Mouse (Mus musculus) C2C12 (cell line): ENCODE measurements around the gene Arhgef16. TPM values are rescaled to one million over a fixed set of nuclear protein-coding genes. Genes with fewer than 3 reads are reported as not detected.

Experiments used
- H3K27me3 ChIP-seq: one replicate; pipeline ENCODE4 v1.6.1; 2011; ENCODE audit not compliant: control insufficient read depth, insufficient read depth, insufficient read length
- H3K36me3 ChIP-seq: one replicate; pipeline ENCODE4 v1.6.1; 2011; ENCODE audit not compliant: control insufficient read depth, insufficient read depth
- H3K4me3 ChIP-seq: one replicate; pipeline ENCODE4 v1.5.1; 2011; ENCODE audit warnings: mild to moderate bottlenecking, control low read depth; ENCODE audit not compliant: poor library complexity, insufficient read depth, severe bottlenecking
- H3K79me2 ChIP-seq: one replicate; pipeline ENCODE4 v1.6.1; 2011; ENCODE audit not compliant: control insufficient read depth, insufficient read depth
- H3K79me3 ChIP-seq: one replicate; pipeline ENCODE4 v1.6.1; 2011; ENCODE audit warnings: low read depth, control low read depth
- H3ac ChIP-seq: one replicate; pipeline ENCODE3; 2011; ENCODE audit warnings: low read depth; ENCODE audit not compliant: control insufficient read depth, insufficient read length
- CEBPB ChIP-seq: IDR thresholded peaks from one replicate; pipeline ENCODE4 v1.6.1; 2011; ENCODE audit warnings: low read depth, mild to moderate bottlenecking, control low read depth, moderate library complexity
- CTCF ChIP-seq: IDR thresholded peaks from one replicate; pipeline ENCODE4 v1.5.1; 2011; ENCODE audit not compliant: control insufficient read depth, insufficient read depth, insufficient read length
- FOSL1 ChIP-seq: IDR thresholded peaks from one replicate; pipeline ENCODE4 v1.8.0; 2011; ENCODE audit warnings: mild to moderate bottlenecking, low read length; ENCODE audit not compliant: poor library complexity, insufficient read depth, severe bottlenecking
- MAX ChIP-seq: IDR thresholded peaks from one replicate; pipeline ENCODE4 v1.6.1; 2011; ENCODE audit warnings: mild to moderate bottlenecking, control low read depth
- MYOD1 ChIP-seq: IDR thresholded peaks from one replicate; pipeline ENCODE4 v1.6.1; 2011; ENCODE audit warnings: low read depth; ENCODE audit not compliant: control insufficient read depth, insufficient read length
- MYOG ChIP-seq: IDR thresholded peaks from one replicate; pipeline ENCODE4 v1.6.1; 2011; ENCODE audit not compliant: control insufficient read depth, insufficient read length; ENCODE audit errors: extremely low read depth
- USF1 ChIP-seq: IDR thresholded peaks from one replicate; pipeline ENCODE4 v1.6.1; 2011; ENCODE audit warnings: low read depth, mild to moderate bottlenecking, control low read depth, moderate library complexity
- polyA plus RNA-seq: library from polyadenylated mRNA; unstranded; fragments of >200 nt; fragmentation: generic; extraction: Trizol; gene quantifications from one replicate; pipeline ENCODE4 v1.2.1, GENCODE M21; 2012; ENCODE audit warnings: missing spikeins

Gene Arhgef16
- polyA plus RNA-seq, 1 experiment, result not detected

GRCm38 (mm10) chr4:154334699-154335402 is 33.4 kb upstream of the Arhgef16 start:
- TF ChIP-seq CTCF, result no peak
- H3K4me3 ChIP-seq, result no peak overlapping the region
- no peaks in the 10 kb centered on the region for H3K79me2 ChIP-seq
- no peaks in the 10 kb centered on the region for H3K36me3 ChIP-seq
- no peak overlapping the region for H3ac ChIP-seq
- H3K27me3 ChIP-seq, result no peaks in the 10 kb centered on the region
- H3K79me3 ChIP-seq, result no peaks in the 10 kb centered on the region

- no peak for TF ChIP-seq MYOD1
- no peak for TF ChIP-seq MAX
- TF ChIP-seq MYOG, result no peak
- TF ChIP-seq CEBPB, result no peak
- TF ChIP-seq USF1, result no peak
- TF ChIP-seq FOSL1, result no peak
- TF ChIP-seq CTCF, result no peak
- Histone ChIP-seq H3K4me3 (no peak overlapping the region), H3K79me2 (no peaks in the 10 kb centered on the region), H3ac (no peak overlapping the region), H3K27me3 (no peaks in the 10 kb centered on the region), H3K36me3 (no peaks in the 10 kb centered on the region), H3K79me3 (no peaks in the 10 kb centered on the region)
These were observed 31.8 kb upstream of the Arhgef16 start for GRCm38 (mm10) chr4:154333300-154333699.

GRCm38 (mm10) chr4:154331271-154331670 is 29.8 kb upstream of the Arhgef16 start:
- TF ChIP-seq MAX (no peak), MYOG (no peak), FOSL1 (no peak), CEBPB (no peak), MYOD1 (no peak), USF1 (no peak), CTCF (no peak)
- H3K79me2 ChIP-seq, result no peaks in the 10 kb centered on the region
- H3K4me3 ChIP-seq, result no peak overlapping the region
- no peaks in the 10 kb centered on the region for H3K79me3 ChIP-seq
- H3K27me3 ChIP-seq, result no peaks in the 10 kb centered on the region
- H3K36me3 ChIP-seq, result no peaks in the 10 kb centered on the region
- no peak overlapping the region for H3ac ChIP-seq

- no peak overlapping the region for H3ac ChIP-seq
- H3K36me3 ChIP-seq, result no peaks in the 10 kb centered on the region
- no peak overlapping the region for H3K4me3 ChIP-seq
- H3K79me3 ChIP-seq, result no peaks in the 10 kb centered on the region
- TF ChIP-seq FOSL1, result no peak
- TF ChIP-seq CEBPB, result no peak
- no peak for TF ChIP-seq MAX
- no peak for TF ChIP-seq USF1
- TF ChIP-seq MYOG, result no peak
- TF ChIP-seq MYOD1, result no peak
- TF ChIP-seq CTCF, result no peak
- no peaks in the 10 kb centered on the region for H3K79me2 ChIP-seq
- H3K27me3 ChIP-seq, result no peaks in the 10 kb centered on the region
These were observed 28.5 kb upstream of the Arhgef16 start for GRCm38 (mm10) chr4:154330001-154330400.

GRCm38 (mm10) chr4:154328836-154329235 is 27.4 kb upstream of the Arhgef16 start:
- H3K36me3 ChIP-seq, result no peaks in the 10 kb centered on the region

GRCm38 (mm10) chr4:154328431-154328830 is 27.0 kb upstream of the Arhgef16 start:
- Histone ChIP-seq H3K79me2 (no peaks in the 10 kb centered on the region), H3K4me3 (no peak overlapping the region), H3ac (no peak overlapping the region), H3K79me3 (no peaks in the 10 kb centered on the region), H3K27me3 (no peaks in the 10 kb centered on the region), H3K36me3 (no peaks in the 10 kb centered on the region)
- TF ChIP-seq USF1 (no peak), MAX (no peak), MYOG (no peak), CEBPB (no peak), MYOD1 (no peak), CTCF (no peak), FOSL1 (no peak)

More at GRCm38 (mm10) chr4:154328836-154329235, 27.4 kb upstream of the Arhgef16 start:
- Histone ChIP-seq H3K79me2 (no peaks in the 10 kb centered on the region), H3ac (no peak overlapping the region), H3K79me3 (no peaks in the 10 kb centered on the region), H3K4me3 (no peak overlapping the region), H3K27me3 (no peaks in the 10 kb centered on the region)
- TF ChIP-seq USF1, result no peak
- TF ChIP-seq MYOD1, result no peak
- TF ChIP-seq MYOG, result no peak
- TF ChIP-seq MAX, result no peak
- TF ChIP-seq CEBPB, result no peak
- TF ChIP-seq FOSL1, result no peak
- no peak for TF ChIP-seq CTCF
